Mouse (Mus musculus) adrenal gland, postnatal 4 days (tissue): ENCODE measurements around the gene Efhd2. TPM values are rescaled to one million over a fixed set of nuclear protein-coding genes. Genes with fewer than 3 reads are reported as not detected.

Experiments
- DNase-seq, 2 experiments: peaks; one replicate each; pipeline ENCODE4 v3.0.0; 2021 to 2022; ENCODE audit warnings: low spot score in 2 of 2, mixed read lengths in 2 of 2
- long read RNA-seq, 2 experiments: library from polyadenylated mRNA; stranded (forward); transcript quantifications; one replicate each; pipeline ENCODE4 v2.0.0; 2021
- total RNA-seq, 2 experiments: library from RNA; stranded (reverse); gene quantifications; 2 replicates each; pipeline ENCODE4 v1.2.3; 2021

Gene Efhd2
- 10 to 100 TPM; 36.3 to 37.1 TPM for total RNA-seq
- long read RNA-seq, experiment 1, transcript Efhd2-201 (4 exons, 2,381 nt), result major isoform, 81 of 92 reads
- long read RNA-seq, experiment 1, partial matches to known transcripts, result 3 of 92 reads
- long read RNA-seq, experiment 1, other reads (novel, unspliced or antisense), result 8 of 92 reads
- long read RNA-seq, experiment 2, transcript Efhd2-201 (4 exons, 2,381 nt), result major isoform, 114 of 124 reads
- long read RNA-seq, experiment 2, partial matches to known transcripts, result 1 of 124 reads
- long read RNA-seq, experiment 2, other reads (novel, unspliced or antisense), result 9 of 124 reads

DNA sequence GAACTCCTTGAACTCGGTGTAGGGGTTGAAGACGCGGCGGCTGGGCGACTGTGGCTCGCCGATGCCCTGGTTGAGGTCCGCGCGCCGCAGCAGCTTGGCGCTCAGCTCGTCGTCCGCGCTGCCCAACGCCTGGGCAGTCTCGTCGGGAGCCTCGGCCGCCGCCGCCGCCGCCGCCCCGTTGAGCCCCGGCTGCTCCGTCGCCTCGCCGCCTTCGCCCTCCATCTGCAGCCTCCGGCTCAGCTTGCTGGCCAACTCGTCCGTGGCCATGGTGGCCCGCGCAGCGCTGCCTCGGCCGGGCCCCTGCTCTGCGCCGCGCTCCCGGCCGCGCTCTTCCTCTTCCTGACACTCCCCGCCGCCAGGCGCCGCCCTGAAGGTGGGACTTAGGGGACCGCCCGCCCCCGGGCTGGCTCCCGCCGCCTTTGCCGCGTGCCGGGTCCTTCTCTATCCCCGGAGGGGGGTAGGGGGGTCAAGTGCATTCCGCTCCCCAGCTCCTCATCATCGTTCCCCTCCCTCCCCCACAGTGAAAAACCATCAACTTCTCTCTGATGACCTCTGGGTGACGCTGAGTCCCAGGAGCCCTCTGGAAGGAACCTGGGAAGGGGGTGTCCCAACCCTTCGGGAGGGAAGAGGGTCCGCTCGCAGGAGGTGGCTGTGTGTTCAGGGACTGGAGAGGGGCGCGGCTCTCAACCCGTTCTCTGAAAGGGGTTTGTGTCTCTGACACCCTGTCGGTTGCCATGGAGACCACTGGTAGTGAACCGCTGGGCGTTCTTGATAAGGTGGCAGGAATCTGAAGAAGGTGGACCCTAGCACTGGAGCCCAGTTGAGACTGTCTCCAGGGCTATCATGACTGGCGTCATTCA, at the start of gene Efhd2:
Efhd2 (minus strand) TSS at position 320 of the 860 bp plus-strand sequence.
- DNase-seq, result peak; percentile 56 to 66

DNA sequence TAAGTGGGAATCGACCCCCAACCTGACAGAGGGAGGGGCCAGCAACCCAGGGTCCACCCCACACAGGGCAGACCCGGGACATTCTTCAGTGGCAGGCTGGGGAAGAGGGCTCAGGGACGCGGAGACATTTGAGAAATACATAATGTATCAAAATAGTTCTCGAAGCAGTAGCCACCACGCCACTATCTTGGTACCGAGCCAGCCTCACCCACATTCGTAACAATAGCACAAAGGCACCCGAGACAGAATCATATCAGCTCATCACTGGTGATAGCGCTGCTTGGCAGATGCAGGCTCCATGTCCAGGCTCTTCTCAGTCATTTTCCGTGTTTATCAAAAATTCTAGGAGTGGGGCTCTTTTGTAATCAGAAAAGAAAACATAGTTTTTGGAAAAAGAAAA, 49.2 kb upstream of the Efhd2 start:
- no peak for DNase-seq

DNA sequence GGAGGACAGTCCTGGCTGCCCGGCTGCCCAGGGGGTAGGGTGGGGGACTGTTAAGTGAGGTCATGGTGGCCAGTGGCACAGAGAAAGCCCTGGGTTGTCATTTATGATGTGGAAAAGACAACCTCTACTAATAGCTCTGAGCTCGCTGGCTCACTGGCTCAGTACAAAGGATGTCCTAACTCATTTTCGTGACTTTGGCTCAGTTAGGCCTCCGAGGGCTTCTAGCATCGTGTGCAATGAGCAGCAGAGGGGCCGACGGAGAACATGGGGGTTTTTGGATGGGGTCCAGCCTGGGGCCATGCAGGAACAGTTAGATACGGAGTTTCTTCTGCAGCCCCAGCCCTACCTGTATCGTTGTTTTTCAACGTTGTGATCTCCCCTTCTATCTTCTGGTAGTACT, 45.7 kb upstream of the Efhd2 start:
- DNase-seq, result no peak

DNA sequence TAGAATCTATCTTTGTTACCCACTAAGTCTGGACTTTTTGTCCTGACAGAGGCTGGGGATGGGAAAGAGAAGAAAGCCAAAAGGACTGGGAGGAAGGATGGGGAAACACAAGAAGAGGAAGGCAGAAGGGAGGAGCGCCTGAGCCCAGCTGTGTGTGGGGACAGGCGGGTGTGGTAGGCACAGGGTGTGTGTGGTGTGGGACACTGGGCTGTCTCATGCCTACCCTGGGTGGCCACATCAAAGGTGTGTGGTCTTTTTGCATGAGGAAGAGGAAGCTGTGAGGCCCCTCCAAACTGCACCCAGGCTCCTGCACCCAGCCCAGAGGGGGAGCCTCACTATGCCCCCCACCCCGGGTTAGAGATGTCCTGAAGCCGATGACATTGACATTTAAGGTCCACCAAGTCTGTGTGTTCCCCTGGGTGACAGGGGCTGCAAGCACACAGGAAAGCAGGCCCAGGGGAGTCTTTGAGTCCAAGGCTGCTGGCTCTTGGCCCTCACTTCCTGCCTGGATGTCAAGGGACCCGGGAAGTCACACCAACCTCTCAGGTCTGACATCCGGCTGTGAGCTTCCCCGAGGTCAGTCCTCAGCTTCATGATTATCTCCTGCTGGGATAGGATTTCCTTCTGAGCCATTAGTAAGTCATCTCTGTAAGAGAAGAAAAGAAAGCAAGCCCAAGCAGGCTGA, 43.2 kb upstream of the Efhd2 start:
- DNase-seq, result no peak

DNA sequence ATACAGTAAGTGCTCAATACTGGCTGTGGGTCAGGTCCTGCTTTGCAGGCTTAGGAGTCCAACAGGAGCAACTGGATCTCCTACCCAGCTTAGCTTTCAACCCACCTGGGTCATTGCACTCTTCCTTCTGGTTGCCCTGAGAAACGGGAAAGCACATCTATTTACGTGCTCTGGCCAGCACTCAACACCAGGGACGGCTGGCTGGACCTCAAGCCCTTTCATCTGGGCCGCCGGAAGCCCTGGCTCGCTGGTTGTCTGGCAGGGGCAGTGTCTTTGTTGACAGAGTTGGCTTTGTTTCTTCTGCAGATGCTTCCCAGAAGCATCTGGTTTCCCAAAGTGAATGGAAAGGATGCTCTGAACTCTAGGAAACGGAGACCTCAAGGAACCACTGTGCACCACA, 39.3 kb upstream of the Efhd2 start:
- no peak for DNase-seq

DNA sequence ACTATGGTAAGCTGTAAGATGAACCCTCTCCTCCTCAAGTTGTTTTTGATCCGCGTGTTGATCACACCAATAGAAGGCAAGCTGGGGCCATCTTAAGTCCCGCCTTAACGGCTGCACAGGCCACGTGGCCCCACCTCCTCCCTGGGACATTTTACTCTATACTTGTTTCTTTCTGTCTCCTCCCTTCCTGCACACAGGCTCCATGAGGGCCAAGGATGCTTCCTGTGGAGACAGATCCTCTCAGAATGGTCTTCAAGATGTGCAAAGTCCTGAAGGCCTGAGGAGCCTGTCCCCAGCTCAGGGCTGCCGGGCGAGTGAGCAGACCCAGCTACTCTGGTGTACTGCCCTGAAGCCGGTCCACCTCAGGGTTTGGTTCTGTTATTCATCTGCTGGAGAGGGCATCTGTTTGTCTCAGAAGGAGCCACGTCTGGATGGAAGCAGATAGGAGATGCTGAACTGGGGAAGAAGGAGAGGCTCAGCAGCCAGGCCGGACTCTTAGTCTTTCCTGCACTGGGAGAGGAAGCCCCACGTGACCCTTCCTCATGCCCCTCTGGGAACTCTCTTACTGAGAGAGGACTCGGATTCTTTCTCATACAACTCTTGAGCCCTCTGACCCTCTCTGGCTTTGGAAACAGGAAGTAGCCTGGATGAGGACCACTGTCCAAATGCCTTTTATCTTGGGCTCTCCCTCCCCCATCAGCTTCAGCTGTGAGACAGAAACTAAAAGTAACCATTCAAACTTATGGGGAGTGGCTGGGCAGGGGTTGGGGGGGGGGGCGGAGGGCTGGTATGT, 38.7 kb upstream of the Efhd2 start:
- DNase-seq, result no peak

DNA sequence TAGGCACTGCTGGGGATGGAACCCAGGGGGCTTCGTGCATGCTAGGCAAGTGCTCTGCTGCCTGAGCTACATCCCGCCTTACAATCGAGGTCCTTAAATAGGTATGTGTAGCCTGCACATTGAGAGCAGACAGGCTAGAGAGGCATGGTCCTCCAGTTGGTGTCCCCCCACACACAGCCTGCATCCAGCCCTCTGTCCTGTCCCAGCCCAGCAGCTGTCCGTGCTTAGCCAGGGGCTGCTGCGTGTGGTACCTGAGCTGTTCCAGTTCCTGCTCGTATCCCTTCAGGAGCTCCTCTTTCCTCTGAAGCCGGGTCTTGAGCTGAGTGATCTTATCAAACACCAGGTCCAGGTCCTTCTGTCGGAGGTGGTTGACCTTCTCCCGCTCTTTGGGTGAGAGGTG, 30.0 kb upstream of the Efhd2 start:
- no peak for DNase-seq

DNA sequence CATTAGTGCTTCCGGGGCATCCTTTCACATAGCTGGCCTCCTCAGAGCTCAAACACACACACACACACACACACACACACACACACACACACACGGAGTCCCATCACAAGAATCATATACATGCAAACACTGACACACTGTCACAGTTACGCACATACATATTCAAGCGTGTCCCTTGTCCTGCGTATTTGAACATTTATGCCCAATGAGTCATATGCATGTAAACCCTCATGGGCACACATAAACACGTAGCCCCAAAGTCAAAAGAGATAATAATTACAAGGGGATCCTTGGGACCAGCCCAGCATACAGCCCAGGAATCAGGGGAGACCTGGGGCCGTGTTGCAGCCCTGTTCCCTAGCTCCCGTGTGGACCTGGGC, 27.7 kb upstream of the Efhd2 start:
- no peak for DNase-seq

DNA sequence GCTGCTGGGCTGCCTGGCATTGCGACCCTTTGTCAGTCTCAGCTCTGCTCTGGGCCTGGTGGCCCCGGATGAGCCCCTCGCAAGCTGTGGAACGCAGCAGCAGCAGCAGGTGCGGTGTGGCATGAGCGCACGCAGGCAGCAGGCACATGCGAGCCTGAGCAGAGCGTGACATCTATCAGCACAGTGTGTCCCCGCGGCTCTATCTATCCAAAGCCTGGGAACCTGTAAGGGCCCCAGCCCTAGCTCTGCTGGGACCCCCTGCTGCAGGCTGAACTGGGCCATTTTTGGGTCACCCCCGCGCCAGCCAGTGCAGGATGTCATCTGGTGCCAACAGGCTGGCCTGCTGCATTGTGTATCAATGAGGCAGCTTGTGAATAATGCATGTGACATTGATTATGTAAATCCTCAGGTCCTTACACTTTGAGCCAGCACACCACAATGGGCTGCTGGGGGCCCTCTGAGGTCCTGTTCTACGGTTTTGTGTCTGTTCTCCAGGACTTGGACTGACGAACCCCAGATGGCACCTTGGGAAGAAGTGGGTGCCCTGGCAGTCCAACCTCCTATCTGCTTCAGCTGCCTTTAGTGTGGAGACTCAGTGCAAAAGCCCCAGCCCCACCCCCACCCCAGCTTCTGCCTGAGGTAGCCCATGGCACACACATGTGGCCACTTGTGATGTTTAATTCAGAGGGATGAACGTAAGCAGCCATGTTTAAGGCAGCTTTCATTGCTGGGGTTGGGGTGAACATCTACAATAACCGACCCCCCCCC, 27.2 kb upstream of the Efhd2 start:
- DNase-seq, result no peak

DNA sequence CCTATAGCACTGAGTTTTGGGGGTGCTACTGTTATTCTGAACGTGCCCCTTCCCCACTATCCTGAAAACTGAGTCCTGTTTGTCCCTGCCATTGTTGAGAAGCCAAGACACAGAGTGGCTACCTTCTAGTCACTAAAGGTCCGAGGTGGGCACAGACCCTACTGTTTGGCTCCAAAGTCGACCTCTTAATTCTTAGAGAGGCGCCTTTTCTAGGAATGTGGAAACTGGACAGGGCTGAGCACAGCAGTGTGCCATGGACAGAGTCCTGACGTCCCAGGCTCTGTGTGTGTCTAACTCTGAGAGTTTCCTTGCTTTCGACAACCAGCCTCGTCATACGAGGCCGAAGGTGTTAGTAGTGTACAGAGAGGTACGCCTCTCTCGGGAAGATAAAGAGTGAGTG, 25.7 kb upstream of the Efhd2 start:
- DNase-seq, result no peak

DNA sequence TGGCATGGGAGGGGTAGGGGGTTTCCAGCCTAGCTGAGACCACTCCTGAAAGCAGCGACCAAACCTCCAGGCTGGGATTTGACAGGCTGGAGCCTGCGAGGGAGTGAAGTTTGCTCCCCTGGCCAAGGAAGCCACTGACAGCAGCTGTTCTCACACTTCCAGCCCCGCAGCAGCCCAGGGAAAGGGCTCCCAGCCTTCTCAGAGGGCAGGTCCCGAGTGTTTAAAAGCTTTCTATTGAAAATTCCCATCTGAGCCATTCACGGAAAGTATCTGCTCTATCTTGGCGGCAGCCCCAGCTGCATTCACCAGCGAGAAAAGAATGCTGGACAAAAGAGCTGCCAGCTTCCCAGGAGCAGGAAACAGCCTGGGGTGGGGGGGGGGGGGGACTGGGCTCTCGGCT, 25.2 kb upstream of the Efhd2 start:
- DNase-seq, result no peak

DNA sequence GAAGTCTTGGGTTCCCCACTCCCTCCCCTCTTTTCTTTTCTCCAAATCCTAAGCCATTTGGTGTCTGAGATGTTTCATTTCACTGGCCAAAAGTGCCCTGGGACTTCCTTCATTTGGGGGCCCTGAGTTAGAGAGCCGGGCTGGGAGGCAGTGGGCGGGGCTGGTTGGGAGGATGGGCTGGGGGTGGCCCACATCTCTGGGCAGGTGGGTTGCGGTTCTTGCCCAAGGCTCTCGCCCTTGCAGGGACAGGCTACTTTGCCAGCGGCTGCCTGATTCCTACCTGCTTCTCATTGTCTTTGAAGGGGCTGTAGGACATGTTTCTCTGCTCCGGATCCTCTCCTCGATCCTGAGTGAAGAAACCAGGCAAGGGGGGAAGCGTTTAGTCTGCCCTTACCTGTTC, 24.2 kb upstream of the Efhd2 start:
- no peak for DNase-seq

DNA sequence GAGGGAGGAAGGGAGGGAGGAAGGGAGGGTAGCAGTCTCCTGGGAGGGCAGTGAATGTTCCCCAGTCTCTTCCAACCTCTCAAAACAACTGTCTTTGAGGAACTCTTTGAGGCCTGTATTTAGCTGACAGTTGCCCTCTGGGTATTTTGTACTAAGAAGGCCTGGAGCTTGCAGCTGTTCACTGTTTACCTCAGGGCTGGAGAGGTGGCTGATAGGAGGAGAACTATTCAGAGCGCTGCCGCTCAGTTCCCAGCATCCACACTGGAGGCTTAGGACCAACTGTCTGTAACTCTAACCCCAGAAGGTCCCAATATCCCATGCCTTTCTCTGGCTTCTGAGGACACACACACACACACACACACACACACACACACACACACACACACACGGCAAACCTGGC, 23.1 kb upstream of the Efhd2 start:
- DNase-seq, result no peak

DNA sequence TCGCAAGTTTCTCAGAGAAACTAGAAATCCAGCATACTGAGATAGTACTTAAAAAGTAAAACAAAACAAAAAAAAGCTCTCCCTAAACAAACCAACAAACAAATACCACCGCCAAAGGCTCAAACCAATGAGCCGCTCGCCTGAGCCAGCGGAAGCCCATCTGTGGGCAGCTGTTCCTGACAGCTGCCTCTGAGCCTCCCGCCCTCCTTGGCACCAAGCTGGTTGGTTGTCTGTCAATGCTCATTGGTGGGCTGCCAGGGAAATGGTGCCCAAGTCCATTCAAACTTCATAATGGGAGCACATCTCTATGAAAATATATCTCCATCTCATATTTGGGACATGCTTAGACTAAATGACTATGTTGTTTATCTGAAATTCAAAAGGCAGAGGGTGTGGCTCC, 22.5 kb upstream of the Efhd2 start:
- no peak for DNase-seq

DNA sequence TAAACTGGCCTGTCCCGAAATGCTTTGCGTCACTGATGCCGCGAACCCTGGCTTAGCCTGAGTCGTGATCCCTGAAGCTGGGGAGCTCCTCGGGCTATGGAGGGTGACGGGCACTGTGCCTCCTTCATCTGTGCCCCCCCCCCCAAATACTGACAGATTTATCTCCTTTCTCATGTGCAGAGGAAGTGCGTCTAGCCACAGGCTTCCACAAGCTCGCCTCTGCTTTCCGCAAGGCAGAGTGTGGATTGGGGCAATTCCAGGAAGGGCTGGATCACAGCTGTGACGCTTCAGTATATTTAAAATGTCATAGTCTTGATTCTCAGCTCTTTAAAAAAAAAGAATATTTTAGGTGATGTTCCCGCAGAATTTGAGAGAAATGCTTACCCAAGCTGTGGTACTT, 21.1 kb upstream of the Efhd2 start:
- no peak for DNase-seq

DNA sequence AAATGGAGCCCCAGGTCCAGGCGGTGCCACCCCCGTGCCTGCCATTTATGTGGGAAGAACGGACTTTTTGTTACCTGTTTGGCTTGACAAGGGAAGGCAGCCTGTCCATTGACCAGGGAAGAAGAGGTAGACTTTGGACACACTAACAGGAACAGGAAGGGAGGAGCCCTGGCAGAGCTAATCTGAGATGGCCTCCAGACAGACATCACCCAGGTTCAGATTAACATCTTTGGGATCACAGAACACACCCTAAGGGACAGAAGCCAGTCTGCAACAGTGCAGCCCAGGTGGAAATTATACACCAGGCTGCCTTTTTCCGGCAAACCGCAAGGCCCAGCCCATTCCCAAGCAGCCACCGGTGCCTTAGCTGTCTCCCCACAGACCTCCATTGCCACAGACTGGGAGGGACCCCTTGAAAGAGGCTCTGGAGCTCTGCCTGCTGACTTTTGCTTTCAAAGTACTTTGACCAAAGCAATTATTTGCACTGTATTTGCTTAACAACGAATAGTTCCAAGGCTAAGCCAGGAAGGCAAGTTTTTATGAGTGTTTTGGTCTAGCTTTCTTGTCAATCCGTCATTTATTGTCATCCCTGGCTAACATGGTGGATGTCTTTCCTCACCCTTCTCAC, 18.6 kb upstream of the Efhd2 start:
- DNase-seq, result no peak

DNA sequence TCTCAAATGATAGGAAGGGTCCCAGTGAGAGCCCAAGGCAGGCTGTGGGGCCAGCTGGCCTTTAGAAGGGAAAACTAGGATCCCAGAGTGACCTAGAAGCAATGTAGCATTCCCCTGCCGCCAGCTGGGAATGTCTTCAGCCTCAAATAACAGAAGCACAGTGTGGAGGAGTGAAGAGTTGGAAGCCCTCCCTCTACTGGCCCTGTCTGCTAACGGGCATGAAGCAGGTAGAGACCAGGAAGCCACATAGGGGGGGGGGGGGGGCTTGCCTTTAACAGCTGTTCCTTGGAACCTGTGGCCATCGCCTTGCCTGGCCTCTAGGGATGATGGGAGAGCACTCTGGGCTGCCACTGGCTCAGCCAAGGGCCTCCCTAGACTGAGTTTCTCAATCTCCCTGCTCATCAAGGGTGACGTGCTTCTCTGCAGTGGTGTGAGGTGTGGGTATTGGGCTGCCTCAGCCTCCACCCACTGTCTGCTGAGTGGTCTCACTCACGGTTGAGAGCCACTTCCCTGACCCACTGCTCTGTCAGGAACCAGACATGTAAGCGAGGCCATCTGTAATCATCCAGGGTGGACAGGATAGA, 11.8 kb upstream of the Efhd2 start:
- DNase-seq, result no peak

DNA sequence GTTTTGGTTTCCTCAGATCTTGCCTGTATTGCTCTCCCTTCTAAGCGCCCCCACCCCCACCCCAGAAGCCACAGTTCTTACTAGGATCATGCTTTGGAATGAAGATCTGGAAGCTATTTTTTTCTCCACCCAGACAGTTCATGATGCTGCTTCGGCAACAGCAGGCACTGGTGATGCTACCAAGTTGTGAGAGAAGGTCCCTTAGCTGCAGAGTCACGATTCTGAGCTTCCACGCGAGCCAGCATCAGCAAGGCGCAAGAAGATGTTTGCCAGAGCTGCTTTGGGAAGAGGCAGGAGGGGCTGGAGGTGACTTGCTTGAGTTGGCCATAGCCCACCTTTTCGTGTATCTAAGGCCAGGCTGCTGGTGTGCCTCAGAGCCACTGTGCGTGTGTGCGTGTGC, 10.7 kb upstream of the Efhd2 start:
- no peak for DNase-seq

DNA sequence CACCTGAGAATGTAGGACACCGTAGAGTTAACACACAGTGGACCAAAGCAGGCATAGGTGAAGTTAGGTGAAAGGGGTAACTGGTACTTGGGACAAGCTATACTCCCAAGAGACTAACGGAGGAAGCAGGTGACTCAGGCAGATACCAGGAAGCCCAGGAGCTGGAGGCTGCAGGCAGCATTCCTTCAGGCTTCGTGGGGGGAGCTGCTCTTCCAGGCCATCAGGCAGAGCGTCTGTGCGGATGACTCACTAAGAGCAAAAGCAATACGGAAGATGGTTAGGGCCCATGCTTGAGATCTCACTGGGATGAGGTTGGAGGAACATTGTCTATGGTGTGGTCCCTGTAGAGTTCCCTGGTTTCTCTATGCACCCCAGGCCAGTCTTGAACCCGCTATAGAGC, 8.1 kb upstream of the Efhd2 start:
- DNase-seq, result no peak

DNA sequence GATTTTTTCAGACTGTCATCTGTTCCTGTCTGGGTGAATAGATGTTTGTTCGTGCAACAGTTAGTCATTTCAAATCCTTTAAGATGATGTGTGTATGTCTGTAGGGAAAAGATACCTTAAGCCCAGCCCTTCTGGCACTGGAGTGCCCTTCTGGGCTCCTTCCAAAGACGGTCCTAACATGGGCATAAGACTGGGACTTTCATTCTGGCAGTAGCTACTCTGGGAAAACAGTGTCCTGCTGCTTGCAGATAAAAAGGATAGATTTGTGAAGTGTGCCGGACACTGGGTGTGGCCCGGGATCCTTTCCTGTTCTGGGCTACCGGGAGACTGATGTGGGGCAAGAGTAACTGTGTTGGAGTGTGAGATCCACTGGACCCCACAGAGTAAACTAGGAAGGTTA, 7.2 kb upstream of the Efhd2 start:
- DNase-seq, result no peak
